Mouse (Mus musculus) intestine, embryonic 14.5 days (tissue): ENCODE data around the gene Zfp93. TPM values are rescaled to one million over a fixed set of nuclear protein-coding genes. Genes with fewer than 3 reads are reported as not detected.
"Not testable (repeated sequence)": the region's sequence is repeated elsewhere in the genome, so short reads cannot be mapped to it uniquely, and the experiment has no call there.

Source experiments
- ATAC-seq: fragments of 200-750 bp; cut with Nextera tagmentation; replicated peaks from 2 replicates; pipeline ENCODE4 v1.8.0; 2017; ENCODE audit warnings: low read depth, moderate number of reproducible peaks, moderate TSS enrichment, moderate library complexity; ENCODE audit not compliant: low FRiP score, low TSS enrichment
- DNase-seq: peaks from one replicate; pipeline ENCODE4 v3.0.0-alpha.2; 2018; ENCODE audit warnings: low spot score
- H3K27ac ChIP-seq: fragments of 300-500 bp; sonication (generic); 2 replicates; pipeline ENCODE4 v1.5.1; 2014; ENCODE audit warnings: low read depth, mild to moderate bottlenecking, control low read depth
- H3K27me3 ChIP-seq: fragments of 300-500 bp; sonication (generic); replicated peaks from 2 replicates; pipeline ENCODE4 v1.6.1; 2014; ENCODE audit warnings: low read length, control low read depth; ENCODE audit not compliant: control insufficient read depth, insufficient read depth
- H3K36me3 ChIP-seq: fragments of 300-500 bp; sonication (generic); 2 replicates; pipeline ENCODE4 v1.6.1; 2014; ENCODE audit warnings: low read length, control low read depth; ENCODE audit not compliant: control insufficient read depth, insufficient read depth
- H3K4me1 ChIP-seq: fragments of 300-500 bp; sonication (generic); replicated peaks from 2 replicates; pipeline ENCODE4 v1.6.1; 2014; ENCODE audit warnings: low read length, control low read depth, mixed read lengths; ENCODE audit not compliant: control insufficient read depth, insufficient read depth
- H3K4me2 ChIP-seq: fragments of 300-500 bp; sonication (generic); 2 replicates; pipeline ENCODE4 v1.6.1; 2014; ENCODE audit warnings: low read length
- H3K4me3 ChIP-seq: fragments of 300-500 bp; sonication (generic); 2 replicates; pipeline ENCODE4 v1.5.1; 2014; ENCODE audit warnings: low read depth, low read length, control low read depth, mixed read lengths
- H3K9ac ChIP-seq: fragments of 300-500 bp; sonication (generic); 2 replicates; pipeline ENCODE4 v1.6.1; 2014; ENCODE audit warnings: mild to moderate bottlenecking, low read length
- H3K9me3 ChIP-seq: fragments of 300-500 bp; sonication (generic); 2 replicates; pipeline ENCODE4 v1.6.1; 2016; ENCODE audit warnings: low read length, control low read depth; ENCODE audit not compliant: control insufficient read depth
- WGBS: fragments of 180-500 bp; shearing (Covaris S2); extraction: QIAGEN DNeasy Blood & Tissue Kit; methylation state at CpG from one replicate; pipeline ENCODE4 v1.1.7; 2014; 5-methylcytosine and 5-hydroxymethylcytosine counted together
- polyA plus RNA-seq: library from polyadenylated mRNA; unstranded; fragments of >200 nt; fragmentation: Nextera tagmentation; extraction: Ambion mirVana; gene quantifications from 2 replicates; pipeline ENCODE4 v1.2.1, GENCODE M21; 2014

The Zfp93 gene
- polyA plus RNA-seq, 1 experiment from 2014 or later: 7.4 TPM

DNA sequence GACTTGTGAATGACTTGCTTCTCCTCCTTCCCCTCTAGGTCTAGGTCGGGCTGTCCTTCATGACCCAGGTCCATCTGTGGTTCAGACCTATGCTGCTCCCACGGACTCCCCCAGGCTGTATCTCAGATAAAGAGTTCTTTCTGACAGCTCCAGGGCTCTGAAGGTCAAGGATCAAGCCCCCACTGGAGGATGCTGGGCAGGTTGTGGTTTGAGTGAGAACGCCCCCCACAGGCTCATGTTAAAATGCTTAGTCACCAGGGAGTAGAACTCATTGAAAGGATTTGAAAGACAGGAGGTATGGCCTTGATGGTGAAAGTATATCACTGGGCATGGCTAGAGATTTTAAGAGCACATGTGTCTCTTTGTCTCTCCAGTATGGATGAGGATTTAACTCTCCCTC, 964 bp upstream of the Zfp93 start:
- H3K9ac ChIP-seq: no peak overlapping the region
- H3K4me1 ChIP-seq: no peaks in the 10 kb centered on the region; the same call in 1 of the 2 replicates
- DNase-seq (peak; percentile 35), ATAC-seq (no peak)
- H3K9me3 ChIP-seq: no peaks in the 10 kb centered on the region
- H3K4me2 ChIP-seq: no peak overlapping the region
- no peak overlapping the region for H3K4me3 ChIP-seq
- peaks cover 7% of the 10 kb centered on the region for H3K36me3 ChIP-seq
- WGBS: 80% methylated on average over 3 of the region's 3 CpGs
- no peak overlapping the region for H3K27ac ChIP-seq
- no peaks in the 10 kb centered on the region for H3K27me3 ChIP-seq

DNA sequence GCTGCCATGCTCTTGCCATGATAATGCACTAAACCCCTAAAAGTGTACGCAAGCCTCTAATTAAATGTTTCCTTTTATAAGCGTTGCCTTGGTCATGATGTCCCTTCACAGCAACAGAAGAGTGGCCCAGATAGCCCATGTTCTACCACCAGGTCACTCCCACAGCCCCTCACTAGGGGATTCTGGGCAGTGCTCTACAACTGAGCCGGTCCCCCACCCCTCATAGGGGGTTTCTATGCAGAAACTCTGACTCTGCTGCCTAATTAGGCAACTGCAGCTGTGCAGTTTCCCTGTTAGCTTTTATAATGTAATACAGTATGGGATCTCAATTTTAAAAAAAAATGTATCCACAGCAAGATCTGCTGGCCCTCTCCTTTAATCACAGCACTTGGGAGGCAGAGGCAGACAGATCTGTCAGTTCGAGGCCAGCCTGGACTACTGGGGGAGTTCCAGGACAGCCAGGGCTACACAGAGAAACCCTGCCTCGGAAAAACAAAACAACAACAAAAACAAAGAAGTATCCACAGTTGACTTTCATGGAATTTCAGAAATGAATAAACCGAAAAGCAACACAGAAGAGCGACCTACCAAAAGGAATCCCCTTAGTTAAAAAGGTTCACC, 443 bp upstream of the Zfp93 start:
- Histone ChIP-seq H3K4me1 (no peaks in the 10 kb centered on the region; the same call in 1 of the 2 replicates), H3K36me3 (peaks cover 12% of the 10 kb centered on the region), H3K27ac (no peak overlapping the region), H3K9ac (peak overlapping the region; percentile 58), H3K4me3 (peak overlapping the region; percentile 67), H3K27me3 (no peaks in the 10 kb centered on the region), H3K4me2 (peak overlapping the region; percentile 68), H3K9me3 (no peaks in the 10 kb centered on the region)
- DNase-seq: peak; percentile 58
- WGBS: 34% methylated on average over 7 of the region's 7 CpGs
- ATAC-seq: peak; percentile 48

DNA sequence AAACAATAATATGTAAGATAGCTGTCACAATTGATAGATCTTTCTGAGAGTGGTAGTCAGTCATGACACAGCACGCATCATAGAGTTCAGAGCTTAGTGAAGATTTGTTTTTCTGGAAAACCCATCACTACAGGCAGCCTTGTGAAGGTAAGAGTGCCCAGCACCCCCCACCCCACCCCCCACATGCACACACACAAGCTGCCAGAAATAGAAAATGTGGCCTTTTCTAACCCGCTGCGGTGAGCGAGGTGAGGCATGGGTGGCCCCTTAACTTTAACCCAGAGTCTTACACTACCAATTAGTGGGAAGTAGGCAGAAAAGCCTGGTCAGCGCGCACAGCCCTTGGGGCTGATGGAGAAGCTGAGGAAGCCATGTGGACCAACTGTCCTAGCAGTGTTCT, 971 bp downstream of the Zfp93 start:
- Histone ChIP-seq H3K4me3 (no peak overlapping the region), H3K9me3 (no peaks in the 10 kb centered on the region), H3K36me3 (peaks cover 20% of the 10 kb centered on the region), H3K4me1 (no peaks in the 10 kb centered on the region; the same call in 1 of the 2 replicates), H3K9ac (no peak overlapping the region), H3K27ac (no peak overlapping the region), H3K27me3 (no peaks in the 10 kb centered on the region), H3K4me2 (peak overlapping the region; percentile 68; the same call in 1 of the 2 replicates)
- DNase-seq (peak; percentile 16), ATAC-seq (no peak)
- 94% methylated on average over 6 of the region's 6 CpGs for WGBS

DNA sequence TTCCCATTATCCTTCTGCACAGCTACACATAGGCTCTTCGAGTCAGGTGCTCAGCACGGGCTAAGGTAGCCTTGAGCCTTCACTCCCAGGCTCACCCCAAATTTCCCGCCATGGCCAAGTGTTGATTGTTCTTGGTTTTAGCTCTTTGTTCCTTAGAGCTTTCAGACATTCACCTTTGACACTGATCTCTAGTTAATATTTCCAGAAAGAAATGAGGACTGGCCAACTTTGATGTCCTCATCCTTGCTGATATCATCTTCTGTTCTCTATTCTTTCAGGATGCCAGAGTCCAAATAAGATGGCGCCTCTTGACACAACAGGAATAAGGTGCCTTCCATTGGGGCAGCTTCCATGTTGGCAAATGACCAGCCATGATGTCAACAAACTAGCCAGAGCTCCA, 4.2 kb downstream of the Zfp93 start:
- Histone ChIP-seq H3K4me1 (no peaks in the 10 kb centered on the region; the same call in 1 of the 2 replicates), H3K4me3 (no peak overlapping the region), H3K9ac (no peak overlapping the region), H3K9me3 (no peaks in the 10 kb centered on the region), H3K27me3 (no peaks in the 10 kb centered on the region), H3K36me3 (peaks cover 24% of the 10 kb centered on the region), H3K4me2 (no peak overlapping the region), H3K27ac (no peak overlapping the region)
- DNase-seq: peak; percentile 29
- 95% methylated on average over 4 of the region's 4 CpGs for WGBS
- ATAC-seq: no peak

DNA sequence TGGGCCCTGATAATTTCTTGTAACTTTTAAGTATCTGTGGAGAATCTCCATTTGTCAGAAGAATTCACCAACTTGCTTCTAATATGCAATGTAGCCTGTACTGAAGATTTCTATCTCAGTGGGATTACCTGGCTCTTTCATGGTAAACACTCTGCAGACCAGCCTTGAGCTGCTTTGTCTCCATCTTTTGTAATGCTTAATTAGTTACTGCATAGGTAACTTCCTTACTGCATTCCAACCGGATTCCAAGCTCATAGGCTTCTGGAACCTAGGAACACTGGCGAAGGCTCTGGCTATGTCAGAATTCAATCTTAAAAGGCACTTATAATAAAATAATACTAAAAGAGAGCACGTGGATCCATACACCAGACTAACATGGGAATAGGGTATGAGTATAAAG, 8.6 kb downstream of the Zfp93 start:
- H3K9ac ChIP-seq, H3K9me3 ChIP-seq, H3K27ac ChIP-seq, DNase-seq, H3K4me3 ChIP-seq, H3K4me2 ChIP-seq, H3K27me3 ChIP-seq, H3K4me1 ChIP-seq, ATAC-seq: not testable (repeated sequence)
- 86% methylated on average over 3 of the region's 3 CpGs for WGBS
- peaks cover 21% of the 10 kb centered on the region for H3K36me3 ChIP-seq

DNA sequence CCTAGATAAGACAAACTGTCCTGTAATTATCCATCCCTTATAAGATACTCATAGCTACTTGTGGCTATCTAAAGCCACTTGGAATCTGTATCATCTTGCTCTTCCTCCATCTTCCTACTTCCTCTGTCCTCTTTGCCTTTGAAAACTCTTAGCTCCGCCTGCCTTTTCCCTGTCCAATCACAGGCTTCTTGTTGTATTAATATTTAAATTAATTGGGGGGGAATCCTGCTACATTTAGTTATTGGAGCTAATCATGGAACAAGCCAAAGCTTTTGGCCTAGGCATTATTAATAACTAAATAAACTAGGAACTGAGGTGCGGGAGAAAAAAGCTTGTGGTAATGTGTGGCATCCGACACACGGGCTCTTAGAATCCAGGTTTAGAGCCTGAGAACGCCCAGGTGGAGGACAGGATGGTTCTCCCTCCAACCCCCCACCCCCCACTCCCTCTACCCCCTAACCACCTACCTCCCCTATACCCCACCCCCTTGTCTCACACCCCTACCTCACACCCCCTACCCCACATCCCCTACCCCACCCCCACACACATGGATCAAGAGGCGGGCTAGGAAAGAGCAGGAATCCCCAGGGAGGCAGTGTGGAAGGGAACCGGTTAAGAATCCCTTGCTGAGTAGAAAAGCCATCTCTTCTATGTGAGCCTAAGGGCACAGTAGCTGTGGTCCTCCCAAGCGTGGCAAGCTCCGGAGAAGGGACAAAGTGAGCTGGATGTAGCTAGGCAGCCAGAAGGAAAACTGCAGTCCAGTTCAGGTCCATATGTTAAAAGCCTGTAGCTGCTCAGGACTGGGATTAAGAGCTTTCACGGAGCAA, 10.0 kb downstream of the Zfp93 start:
- H3K36me3 ChIP-seq: peaks cover 7% of the 10 kb centered on the region
- H3K4me1 ChIP-seq: no peaks in the 10 kb centered on the region
- ATAC-seq (no peak), DNase-seq (no peak)
- no peak overlapping the region for H3K4me2 ChIP-seq
- H3K27ac ChIP-seq: no peak overlapping the region
- H3K4me3 ChIP-seq: no peak overlapping the region
- 58% methylated on average over 10 of the region's 10 CpGs for WGBS
- H3K9me3 ChIP-seq: no peaks in the 10 kb centered on the region
- no peaks in the 10 kb centered on the region for H3K27me3 ChIP-seq
- no peak overlapping the region for H3K9ac ChIP-seq

DNA sequence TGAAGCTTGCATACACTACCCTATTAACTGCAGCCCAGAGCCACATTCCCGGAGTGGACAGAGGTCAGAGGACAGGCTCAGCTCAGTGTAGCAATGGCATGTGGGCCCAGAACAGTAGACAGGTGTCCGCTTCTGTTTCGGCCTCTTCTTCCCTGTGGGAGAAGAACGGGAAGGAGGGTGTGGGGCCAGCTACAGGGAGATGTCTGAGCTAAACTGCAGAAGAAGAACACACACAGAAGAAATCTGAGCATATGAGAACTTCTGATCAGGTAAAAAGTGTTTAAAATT, 10.6 kb downstream of the Zfp93 start:
- WGBS: 50% methylated on average over 4 of the region's 4 CpGs
- no peak overlapping the region for H3K9ac ChIP-seq
- H3K27ac ChIP-seq: no peak overlapping the region
- no peak overlapping the region for H3K4me3 ChIP-seq
- no peaks in the 10 kb centered on the region for H3K9me3 ChIP-seq
- ATAC-seq: no peak
- peak; percentile 47 for DNase-seq
- no peaks in the 10 kb centered on the region for H3K4me1 ChIP-seq
- H3K4me2 ChIP-seq: no peak overlapping the region
- peaks cover 4% of the 10 kb centered on the region for H3K36me3 ChIP-seq
- no peaks in the 10 kb centered on the region for H3K27me3 ChIP-seq

DNA sequence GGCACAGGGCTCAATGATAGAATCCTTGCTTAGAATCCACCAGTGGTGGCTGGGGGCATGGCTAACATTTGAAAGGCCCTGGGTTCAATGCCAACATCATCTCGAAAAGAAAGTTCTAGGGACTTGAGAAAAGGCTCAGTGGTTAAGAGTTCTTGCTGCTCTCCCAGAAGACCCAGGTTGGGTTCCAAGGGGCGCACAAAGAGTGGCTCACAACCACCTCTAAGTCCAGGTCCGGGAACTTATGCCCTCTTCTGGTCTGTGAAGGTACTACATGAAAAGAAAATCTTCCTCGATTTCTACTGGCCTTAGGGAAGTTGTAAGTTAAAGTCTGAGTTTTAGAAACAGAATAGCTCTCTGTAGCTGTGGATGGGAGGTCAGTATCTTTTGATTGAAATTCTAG, 15.9 kb downstream of the Zfp93 start:
- H3K27ac ChIP-seq: no peak overlapping the region
- no peak overlapping the region for H3K4me3 ChIP-seq
- H3K4me1 ChIP-seq: no peaks in the 10 kb centered on the region
- H3K4me2 ChIP-seq: no peak overlapping the region
- no peaks in the 10 kb centered on the region for H3K9me3 ChIP-seq
- peaks cover 19% of the 10 kb centered on the region for H3K36me3 ChIP-seq
- no peak overlapping the region for H3K9ac ChIP-seq
- no peaks in the 10 kb centered on the region for H3K27me3 ChIP-seq
- 54% methylated on average over 4 of the region's 4 CpGs for WGBS
- DNase-seq (no peak), ATAC-seq (no peak)

DNA sequence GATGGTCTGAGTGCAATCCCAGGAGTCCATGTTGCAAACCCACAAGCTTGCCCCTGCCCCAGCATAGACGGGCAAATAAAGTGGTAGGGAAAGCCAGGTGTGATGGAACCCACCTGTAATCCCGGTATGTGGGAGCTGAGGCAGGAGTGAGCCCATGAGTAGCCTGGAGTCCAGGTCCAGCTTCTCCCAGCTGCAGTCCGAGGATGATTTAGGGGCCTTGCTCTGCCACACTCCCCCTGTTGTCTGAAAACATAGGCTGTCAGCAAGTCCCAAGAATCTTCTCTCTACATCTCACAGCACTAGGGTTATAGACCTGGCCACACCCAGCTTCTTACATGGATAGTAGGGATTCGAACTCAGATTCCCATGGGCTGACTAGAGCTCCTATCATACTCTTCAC, 16.7 kb downstream of the Zfp93 start:
- WGBS: 81% methylated on average over 4 of the region's 4 CpGs
- no peak overlapping the region for H3K9ac ChIP-seq
- H3K36me3 ChIP-seq: peaks cover 27% of the 10 kb centered on the region
- H3K27ac ChIP-seq: no peak overlapping the region
- peaks cover under 1% of the 10 kb centered on the region; the same call in 1 of the 2 replicates for H3K9me3 ChIP-seq
- H3K4me1 ChIP-seq: no peaks in the 10 kb centered on the region
- H3K4me2 ChIP-seq: no peak overlapping the region
- H3K4me3 ChIP-seq: no peak overlapping the region
- H3K27me3 ChIP-seq: no peaks in the 10 kb centered on the region
- DNase-seq: peak; percentile 43
- no peak for ATAC-seq
